Mouse (Mus musculus): ENCODE results near the gene Zfp36l2. TPM values are rescaled to one million over a fixed set of nuclear protein-coding genes. Genes with fewer than 3 reads are reported as not detected.

Gene Zfp36l2
- total and polyA plus RNA-seq, 2 experiments from 2014 or later = 5.1 to 9.6 TPM

DNA sequence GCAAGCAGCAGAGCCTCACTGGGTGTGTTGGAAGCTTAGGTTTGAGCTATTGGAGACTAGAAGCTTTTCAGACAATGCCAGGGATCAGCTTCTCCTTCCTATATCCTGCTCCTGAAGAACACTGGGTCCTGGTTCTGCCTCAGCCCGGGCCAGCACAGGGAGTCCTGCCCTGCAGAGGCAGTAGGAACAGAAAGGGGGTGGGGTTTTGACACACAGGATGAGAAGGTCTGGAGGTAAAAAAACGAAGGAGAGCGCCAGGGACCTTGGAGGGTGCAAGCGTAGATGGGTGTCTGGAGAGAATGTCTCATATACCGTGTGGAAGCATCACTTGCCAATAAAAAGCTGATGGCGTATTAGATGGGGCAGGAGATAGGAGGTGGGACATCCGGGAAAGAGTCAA is 11.3 kb downstream of the Zfp36l2 start:
- H3K4me3 ChIP-seq (ENCODE audit: low read depth, low read length) = no peak overlapping the region
- H3K27ac ChIP-seq (ENCODE audit: low read depth, low read length) = no peak overlapping the region
- no peaks in the 10 kb centered on the region for H3K9me3 ChIP-seq (ENCODE audit: low read length)
- H3K36me3 ChIP-seq (ENCODE audit: insufficient read depth) = no peaks in the 10 kb centered on the region
- DNase-seq (no peak), ATAC-seq (no peak)
- no peak overlapping the region for H3K4me2 ChIP-seq (ENCODE audit: low read depth)
- H3K27me3 ChIP-seq (ENCODE audit: insufficient read depth, low read length) = no peaks in the 10 kb centered on the region
- no peak for TF ChIP-seq CTCF (IDR thresholded peaks at IDR 0.05; ENCODE audit: low read depth)
- 89% methylated on average over 7 of the region's 7 CpGs for WGBS
- no peaks in the 10 kb centered on the region for H3K4me1 ChIP-seq (ENCODE audit: insufficient read depth)
- H3K9ac ChIP-seq = no peak overlapping the region

DNA sequence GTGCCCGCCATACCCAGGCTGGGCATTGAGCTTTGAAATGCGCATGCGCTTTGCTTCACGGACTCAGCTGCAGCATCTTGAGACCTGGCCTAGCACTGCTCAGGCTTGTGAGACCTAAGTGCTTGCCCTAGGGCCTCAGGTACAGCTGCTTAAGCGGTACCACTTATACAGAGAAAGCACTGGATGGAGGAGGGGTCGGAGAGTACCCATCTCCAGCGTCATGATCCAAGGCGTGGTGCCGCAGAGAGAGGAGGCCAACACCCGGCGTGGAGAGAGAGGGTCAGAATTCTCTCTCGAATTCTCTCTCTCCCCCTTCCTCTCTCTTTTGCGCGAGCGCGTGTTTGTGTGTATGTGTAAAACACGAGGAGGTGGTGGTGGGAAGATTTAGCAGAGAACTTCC is 12.6 kb downstream of the Zfp36l2 start:
- TF ChIP-seq CTCF (IDR thresholded peaks at IDR 0.05; ENCODE audit: low read depth) = no peak
- H3K27ac ChIP-seq (ENCODE audit: low read depth, low read length) = no peak overlapping the region
- no peaks in the 10 kb centered on the region for H3K27me3 ChIP-seq (ENCODE audit: insufficient read depth, low read length)
- no peaks in the 10 kb centered on the region for H3K36me3 ChIP-seq (ENCODE audit: insufficient read depth)
- no peaks in the 10 kb centered on the region for H3K9me3 ChIP-seq (ENCODE audit: low read length)
- H3K9ac ChIP-seq = no peak overlapping the region
- no peak overlapping the region for H3K4me3 ChIP-seq (ENCODE audit: low read depth, low read length)
- no peak for DNase-seq
- over 99% methylated on average over 17 of the region's 17 CpGs for WGBS
- ATAC-seq = no peak
- H3K4me2 ChIP-seq (ENCODE audit: low read depth) = no peak overlapping the region
- H3K4me1 ChIP-seq (ENCODE audit: insufficient read depth) = no peaks in the 10 kb centered on the region

DNA sequence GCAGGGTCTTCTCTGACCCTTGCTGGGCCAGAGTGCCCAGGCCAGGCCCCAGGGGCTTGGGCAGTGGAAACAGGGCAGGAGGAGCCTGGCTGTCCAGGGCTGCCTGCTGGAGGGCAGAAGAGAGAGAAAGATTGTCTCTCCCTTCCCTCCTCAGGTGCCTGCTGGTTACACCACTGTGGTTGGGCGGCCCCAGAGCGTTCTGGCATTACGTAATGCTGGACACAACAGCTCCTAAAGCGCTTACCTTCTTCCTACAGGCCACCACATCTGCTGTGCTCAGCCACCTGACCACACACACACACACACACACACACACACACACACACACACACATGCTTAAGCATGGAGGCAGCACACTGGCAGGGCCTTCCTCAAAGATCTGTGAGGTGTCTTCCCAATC is 20.4 kb downstream of the Zfp36l2 start:
- H3K4me2 ChIP-seq (ENCODE audit: low read depth) = no peak overlapping the region
- no peak overlapping the region for H3K27ac ChIP-seq (ENCODE audit: low read depth, low read length)
- H3K36me3 ChIP-seq (ENCODE audit: insufficient read depth) = no peaks in the 10 kb centered on the region
- H3K4me3 ChIP-seq (ENCODE audit: low read depth, low read length) = no peak overlapping the region
- H3K9me3 ChIP-seq (ENCODE audit: low read length) = no peaks in the 10 kb centered on the region
- H3K27me3 ChIP-seq (ENCODE audit: insufficient read depth, low read length) = no peaks in the 10 kb centered on the region
- no peaks in the 10 kb centered on the region for H3K4me1 ChIP-seq (ENCODE audit: insufficient read depth)
- no peak for TF ChIP-seq CTCF (IDR thresholded peaks at IDR 0.05; ENCODE audit: low read depth)
- DNase-seq (no peak), ATAC-seq (no peak)
- no peak overlapping the region for H3K9ac ChIP-seq
- 92% methylated on average over 4 of the region's 4 CpGs for WGBS

DNA sequence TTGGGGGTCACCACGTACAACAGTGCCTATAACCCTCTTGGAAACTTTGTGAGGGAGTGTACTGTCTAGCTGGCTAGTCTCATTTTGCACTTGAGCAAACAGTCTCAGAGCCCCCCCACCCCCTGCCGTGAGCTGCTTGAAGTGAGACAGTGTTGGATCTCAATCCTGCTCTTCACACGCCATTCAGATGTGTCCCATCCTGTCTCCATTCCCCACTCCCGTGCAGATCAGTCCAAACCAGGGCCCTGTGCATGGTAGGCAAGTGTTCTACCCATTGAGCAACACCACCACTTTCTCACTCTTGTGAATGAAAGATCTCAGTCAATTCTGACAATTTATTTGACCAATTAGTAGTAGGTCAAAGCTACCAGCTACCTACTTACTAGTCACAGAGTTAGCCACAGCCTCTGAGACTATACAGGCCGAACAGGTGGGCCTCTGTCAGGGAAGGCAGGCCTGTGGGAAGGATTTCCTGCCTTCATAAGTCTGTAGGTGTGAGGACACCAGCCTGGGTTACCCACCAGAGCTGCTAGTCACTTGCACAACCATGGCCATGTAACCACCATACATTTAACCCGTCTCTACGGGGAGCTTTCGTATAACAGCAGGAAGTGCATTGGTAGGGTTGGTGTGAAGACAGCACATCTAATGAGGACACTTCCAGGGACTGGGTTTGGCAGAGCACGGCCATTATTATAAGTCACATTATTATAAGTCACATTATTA is 21.4 kb downstream of the Zfp36l2 start:
- TF ChIP-seq CTCF (IDR thresholded peaks at IDR 0.05; ENCODE audit: low read depth) = no peak
- no peak overlapping the region for H3K27ac ChIP-seq (ENCODE audit: low read depth, low read length)
- H3K36me3 ChIP-seq (ENCODE audit: insufficient read depth) = no peaks in the 10 kb centered on the region
- DNase-seq = no peak
- H3K9ac ChIP-seq = no peak overlapping the region
- 87% methylated on average over 9 of the region's 9 CpGs for WGBS
- no peaks in the 10 kb centered on the region; the same call in 1 of the 2 replicates for H3K4me1 ChIP-seq (ENCODE audit: insufficient read depth)
- H3K9me3 ChIP-seq (ENCODE audit: low read length) = no peaks in the 10 kb centered on the region
- no peak for ATAC-seq
- no peaks in the 10 kb centered on the region for H3K27me3 ChIP-seq (ENCODE audit: insufficient read depth, low read length)
- no peak overlapping the region for H3K4me3 ChIP-seq (ENCODE audit: low read depth, low read length)
- no peak overlapping the region for H3K4me2 ChIP-seq (ENCODE audit: low read depth)

DNA sequence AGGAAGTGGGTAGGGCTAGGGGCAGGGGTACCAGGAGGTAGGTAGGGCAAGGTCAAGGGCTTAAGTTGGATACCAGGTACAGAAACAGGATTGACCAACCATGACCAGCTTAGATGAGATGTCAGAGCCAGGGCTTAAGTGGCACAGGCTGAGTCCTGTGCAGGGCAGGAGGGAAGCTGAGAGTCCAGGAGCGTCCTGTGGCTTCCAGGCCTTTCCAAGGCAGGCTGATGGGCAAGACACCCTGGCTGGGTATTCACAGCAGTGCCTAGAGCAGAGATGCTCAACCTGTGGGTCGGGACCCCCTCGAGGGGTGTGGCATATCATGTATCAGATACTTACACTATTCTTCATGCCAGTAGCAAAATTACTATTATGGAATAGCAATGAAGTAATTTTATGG is 22.0 kb downstream of the Zfp36l2 start:
- H3K4me1 ChIP-seq (ENCODE audit: insufficient read depth) = no peaks in the 10 kb centered on the region; the same call in 1 of the 2 replicates
- no peaks in the 10 kb centered on the region for H3K27me3 ChIP-seq (ENCODE audit: insufficient read depth, low read length)
- no peak for TF ChIP-seq CTCF (IDR thresholded peaks at IDR 0.05; ENCODE audit: low read depth)
- no peak overlapping the region for H3K27ac ChIP-seq (ENCODE audit: low read depth, low read length)
- no peaks in the 10 kb centered on the region for H3K36me3 ChIP-seq (ENCODE audit: insufficient read depth)
- no peaks in the 10 kb centered on the region for H3K9me3 ChIP-seq (ENCODE audit: low read length)
- no peak overlapping the region for H3K9ac ChIP-seq
- H3K4me2 ChIP-seq (ENCODE audit: low read depth) = no peak overlapping the region
- 91% methylated on average over 3 of the region's 3 CpGs for WGBS
- H3K4me3 ChIP-seq (ENCODE audit: low read depth, low read length) = no peak overlapping the region
- DNase-seq (no peak), ATAC-seq (no peak)

DNA sequence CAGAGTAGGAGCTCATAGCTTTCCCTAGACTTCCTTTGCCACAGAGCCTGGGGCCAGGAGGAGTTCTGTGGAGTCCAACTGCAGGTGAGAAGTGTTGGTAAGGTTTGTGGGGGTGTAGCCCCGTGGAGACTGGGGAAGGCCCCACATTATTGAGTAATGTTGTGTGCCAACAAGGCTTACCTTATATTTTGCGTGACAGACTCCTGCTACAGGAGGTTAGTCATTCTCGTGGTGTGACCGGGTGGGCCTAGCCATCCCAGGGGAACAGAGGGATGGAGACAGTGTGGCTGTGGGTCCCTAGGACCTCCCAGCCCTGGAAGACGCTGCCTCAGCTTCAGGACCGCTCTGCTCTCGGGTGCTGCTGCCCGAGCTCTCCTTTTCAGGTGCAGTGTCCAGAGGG is 23.6 kb downstream of the Zfp36l2 start:
- Histone ChIP-seq H3K4me1 (ENCODE audit: insufficient read depth) (no peaks in the 10 kb centered on the region; the same call in 1 of the 2 replicates), H3K27ac (ENCODE audit: low read depth, low read length) (no peak overlapping the region), H3K4me3 (ENCODE audit: low read depth, low read length) (no peak overlapping the region), H3K9ac (no peak overlapping the region), H3K27me3 (ENCODE audit: insufficient read depth, low read length) (no peaks in the 10 kb centered on the region), H3K36me3 (ENCODE audit: insufficient read depth) (no peaks in the 10 kb centered on the region), H3K4me2 (ENCODE audit: low read depth) (no peak overlapping the region), H3K9me3 (ENCODE audit: low read length) (no peaks in the 10 kb centered on the region)
- no peak for TF ChIP-seq CTCF (IDR thresholded peaks at IDR 0.05; ENCODE audit: low read depth)
- 80% methylated on average over 8 of the region's 8 CpGs for WGBS
- ATAC-seq (no peak), DNase-seq (no peak)

DNA sequence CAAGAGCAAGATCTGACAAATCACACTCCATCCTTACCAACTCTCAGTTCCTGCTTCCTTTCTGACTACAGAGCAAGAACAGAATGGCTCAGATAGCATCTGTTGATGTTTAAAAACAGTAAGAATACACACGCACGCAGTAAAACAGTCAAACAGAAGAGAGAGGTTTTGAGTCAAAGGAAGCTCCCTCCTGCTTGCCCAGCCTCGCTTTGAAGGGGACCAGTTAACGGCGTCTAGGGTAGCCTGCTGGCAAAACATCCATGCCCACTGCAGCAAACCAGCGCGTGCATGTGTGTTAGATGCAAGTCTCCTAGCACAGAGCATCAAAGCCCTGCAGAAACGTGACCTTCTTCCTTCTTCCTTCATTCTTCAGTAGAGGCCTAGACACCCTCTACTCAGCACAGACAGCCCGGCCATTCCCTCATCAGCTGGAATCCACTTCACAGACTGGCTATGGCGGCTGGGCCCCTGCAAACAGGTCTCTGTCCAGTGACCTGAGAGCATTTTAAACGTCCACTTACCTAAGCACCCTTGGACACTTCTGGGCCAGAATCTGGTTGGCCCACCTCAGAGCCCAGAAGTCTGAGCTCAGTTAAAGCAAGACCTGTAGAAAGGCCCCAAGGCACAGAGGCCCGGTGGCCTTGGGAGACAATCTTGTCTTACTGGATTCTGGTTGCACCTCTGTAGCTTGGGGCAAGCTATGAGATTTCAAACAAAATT is 24.5 kb downstream of the Zfp36l2 start:
- H3K27me3 ChIP-seq (ENCODE audit: insufficient read depth, low read length) = no peaks in the 10 kb centered on the region
- H3K4me2 ChIP-seq (ENCODE audit: low read depth) = no peak overlapping the region
- no peaks in the 10 kb centered on the region for H3K9me3 ChIP-seq (ENCODE audit: low read length)
- H3K9ac ChIP-seq = no peak overlapping the region
- no peak for TF ChIP-seq CTCF (IDR thresholded peaks at IDR 0.05; ENCODE audit: low read depth)
- H3K4me1 ChIP-seq (ENCODE audit: insufficient read depth) = no peaks in the 10 kb centered on the region; the same call in 1 of the 2 replicates
- no peaks in the 10 kb centered on the region for H3K36me3 ChIP-seq (ENCODE audit: insufficient read depth)
- WGBS = 77% methylated on average over 12 of the region's 12 CpGs
- no peak for DNase-seq
- no peak for ATAC-seq
- H3K4me3 ChIP-seq (ENCODE audit: low read depth, low read length) = no peak overlapping the region
- no peak overlapping the region for H3K27ac ChIP-seq (ENCODE audit: low read depth, low read length)
